Mouse (Mus musculus) left cerebral cortex, adult 9 months (tissue): ENCODE results near the gene Ppp1r11.

ENCODE experiments used
- DNase-seq, 2 experiments: peaks; one replicate each; pipeline ENCODE4 v3.0.0; 2022; ENCODE audit warnings: low spot score in 2 of 2

The Ppp1r11 gene

GRCm38 (mm10) chr17:36915076-36915475 is 36.5 kb downstream of the Ppp1r11 start:
- peak in 1 of 2 experiments; percentile 59 for DNase-seq

GRCm38 (mm10) chr17:36914108-36914507 is 37.4 kb downstream of the Ppp1r11 start:
- DNase-seq: peak; percentile 14 to 81

GRCm38 (mm10) chr17:36912031-36912430 is 39.5 kb downstream of the Ppp1r11 start:
- no peak for DNase-seq

GRCm38 (mm10) chr17:36909802-36910201 is 41.7 kb downstream of the Ppp1r11 start:
- DNase-seq: no peak

- no peak for DNase-seq
These were observed 43.3 kb downstream of the Ppp1r11 start for GRCm38 (mm10) chr17:36908235-36908634.

- DNase-seq: no peak
These were observed 47.9 kb downstream of the Ppp1r11 start for GRCm38 (mm10) chr17:36903651-36904050.

GRCm38 (mm10) chr17:36900691-36901090 is 50.9 kb downstream of the Ppp1r11 start:
- DNase-seq: no peak

- peak in 1 of 2 experiments; percentile 28 for DNase-seq
These were observed 51.5 kb downstream of the Ppp1r11 start for GRCm38 (mm10) chr17:36900001-36900400.

- DNase-seq: no peak
These were observed 52.2 kb downstream of the Ppp1r11 start for GRCm38 (mm10) chr17:36899376-36899775.
